Mouse (Mus musculus) testis, adult 2 months (tissue): ENCODE measurements around the gene Heg1. TPM values are rescaled to one million over a fixed set of nuclear protein-coding genes. Genes with fewer than 3 reads are reported as not detected.

Source experiments
- H3K27ac ChIP-seq: fragments of 200-500 bp; 2 replicates; pipeline ENCODE4 v1.5.1; 2012; ENCODE audit warnings: low read depth, low read length; ENCODE audit not compliant: control insufficient read depth, insufficient read depth
- H3K27me3 ChIP-seq: fragments of 200-500 bp; 2 replicates; pipeline ENCODE4 v1.6.1; 2012; ENCODE audit warnings: mild to moderate bottlenecking, low read length, moderate library complexity; ENCODE audit not compliant: control insufficient read depth, insufficient read depth
- H3K36me3 ChIP-seq: fragments of 200-500 bp; 2 replicates; pipeline ENCODE4 v1.6.1; 2012; ENCODE audit warnings: mild to moderate bottlenecking, low read length; ENCODE audit not compliant: control insufficient read depth, insufficient read depth
- H3K4me1 ChIP-seq: fragments of 200-500 bp; 2 replicates; pipeline ENCODE4 v1.6.1; 2012; ENCODE audit warnings: low read length; ENCODE audit not compliant: control insufficient read depth, insufficient read depth
- H3K4me3 ChIP-seq: fragments of 200-500 bp; 2 replicates; pipeline ENCODE4 v1.5.1; 2012; ENCODE audit warnings: low read depth, mild to moderate bottlenecking, low read length, moderate library complexity, mixed read lengths; ENCODE audit not compliant: control insufficient read depth
- CTCF ChIP-seq: fragments of 200-500 bp; IDR thresholded peaks from 2 replicates; pipeline ENCODE4 v1.5.1; 2012; ENCODE audit warnings: low read depth, mild to moderate bottlenecking, inconsistent platforms, low read length, moderate library complexity; ENCODE audit not compliant: control insufficient read depth, insufficient read depth, insufficient replicate concordance
- POLR2A ChIP-seq: fragments of 200-500 bp; IDR thresholded peaks from 2 replicates; pipeline ENCODE4 v1.6.1; 2012; ENCODE audit warnings: low read depth, mild to moderate bottlenecking, inconsistent platforms, low read length, moderate library complexity; ENCODE audit not compliant: control insufficient read depth
- polyA plus RNA-seq: library from polyadenylated mRNA; depleted of rRNA; stranded (reverse); fragments of >200 nt; gene quantifications from 2 replicates; pipeline ENCODE4 v1.2.3, GENCODE M21; 2012

Heg1 gene
- polyA plus RNA-seq, 1 experiment = 12.9 TPM

GRCm38 (mm10) chr16:33686056-33686455, 1.9 kb downstream of the Heg1 start:
- peak overlapping the region; percentile 57 for H3K27ac ChIP-seq
- TF ChIP-seq POLR2A (no peak), CTCF (no peak)
- peak overlapping the region; percentile 84 for H3K4me3 ChIP-seq
- H3K4me1 ChIP-seq = peaks cover 9% of the 10 kb centered on the region
- no peaks in the 10 kb centered on the region for H3K27me3 ChIP-seq
- no peaks in the 10 kb centered on the region for H3K36me3 ChIP-seq

GRCm38 (mm10) chr16:33687724-33688123, 3.6 kb downstream of the Heg1 start:
- TF ChIP-seq POLR2A (no peak), CTCF (no peak)
- no peak overlapping the region for H3K4me3 ChIP-seq
- H3K27ac ChIP-seq = peak overlapping the region; percentile 51; the same call in 1 of the 2 replicates
- peaks cover 8% of the 10 kb centered on the region for H3K4me1 ChIP-seq
- no peaks in the 10 kb centered on the region for H3K27me3 ChIP-seq
- no peaks in the 10 kb centered on the region for H3K36me3 ChIP-seq

- Histone ChIP-seq H3K4me3 (no peak overlapping the region), H3K4me1 (no peaks in the 10 kb centered on the region; the same call in none of the 2 replicates)
- no peak for TF ChIP-seq CTCF
- no peak for TF ChIP-seq POLR2A
Measured at GRCm38 (mm10) chr16:33690975-33691747, 7.0 kb downstream of the Heg1 start.

GRCm38 (mm10) chr16:33693553-33693952, 9.4 kb downstream of the Heg1 start:
- Histone ChIP-seq H3K36me3 (no peaks in the 10 kb centered on the region), H3K27ac (no peak overlapping the region), H3K27me3 (no peaks in the 10 kb centered on the region), H3K4me3 (no peak overlapping the region), H3K4me1 (no peaks in the 10 kb centered on the region; the same call in none of the 2 replicates)
- TF ChIP-seq POLR2A = no peak
- no peak for TF ChIP-seq CTCF

More at GRCm38 (mm10) chr16:33690975-33691747, 7.0 kb downstream of the Heg1 start:
- no peaks in the 10 kb centered on the region for H3K36me3 ChIP-seq
- H3K27ac ChIP-seq = no peak overlapping the region
- no peaks in the 10 kb centered on the region for H3K27me3 ChIP-seq

GRCm38 (mm10) chr16:33696811-33697575, 12.8 kb downstream of the Heg1 start:
- Histone ChIP-seq H3K27me3 (no peaks in the 10 kb centered on the region), H3K36me3 (no peaks in the 10 kb centered on the region), H3K4me3 (no peak overlapping the region), H3K4me1 (peaks cover 3% of the 10 kb centered on the region; the same call in 1 of the 2 replicates), H3K27ac (peak overlapping the region; percentile 11)
- TF ChIP-seq CTCF (no peak), POLR2A (no peak)

- no peaks in the 10 kb centered on the region for H3K27me3 ChIP-seq
- H3K36me3 ChIP-seq = no peaks in the 10 kb centered on the region
- peak overlapping the region; percentile 11; the same call in 1 of the 2 replicates for H3K27ac ChIP-seq
- no peak overlapping the region for H3K4me3 ChIP-seq
- peaks cover 3% of the 10 kb centered on the region; the same call in 1 of the 2 replicates for H3K4me1 ChIP-seq
- TF ChIP-seq CTCF (no peak), POLR2A (no peak)
Measured at GRCm38 (mm10) chr16:33697576-33698276, 13.6 kb downstream of the Heg1 start.
